Mouse (Mus musculus) E14TG2a.4 (cell line): Measurements from ENCODE around the gene Ccdc65.

Source experiments
- CTCF ChIP-seq: conservative IDR thresholded peaks from 2 replicates; pipeline ENCODE4 v1.5.1; 2014; ENCODE audit warnings: low read length
- NANOG ChIP-seq: IDR thresholded peaks from 2 replicates; pipeline ENCODE4 v1.6.1; 2014; ENCODE audit warnings: borderline replicate concordance, low read length, mixed read lengths
- POU5F1 ChIP-seq: IDR thresholded peaks from 2 replicates; pipeline ENCODE4 v1.6.1; 2014; ENCODE audit warnings: low read length, borderline replicate concordance

DNA sequence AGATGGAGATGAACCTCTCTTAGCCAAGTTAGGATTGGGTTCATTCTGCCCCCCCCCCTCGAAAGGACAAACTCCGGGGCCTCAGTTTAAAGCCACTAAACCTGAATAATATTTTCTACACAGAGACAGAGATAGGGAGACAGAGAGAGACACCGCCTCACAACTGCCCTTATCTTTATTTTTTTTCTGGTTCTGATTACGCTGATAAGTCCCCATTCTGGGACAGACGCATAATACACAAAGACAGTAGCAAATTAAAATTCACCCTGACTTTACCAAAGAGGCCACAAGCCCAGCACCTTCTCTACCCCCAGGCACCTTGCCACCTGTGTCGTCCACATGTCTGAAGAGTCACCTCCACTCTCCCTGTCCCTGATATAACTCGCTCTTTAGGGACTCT, 26.4 kb upstream of the Ccdc65 start:
- TF ChIP-seq CTCF (no peak), POU5F1 (no peak), NANOG (no peak)
